8 mouse cellular contexts compared by ENCODE assay signal in the genomic region with DNA sequence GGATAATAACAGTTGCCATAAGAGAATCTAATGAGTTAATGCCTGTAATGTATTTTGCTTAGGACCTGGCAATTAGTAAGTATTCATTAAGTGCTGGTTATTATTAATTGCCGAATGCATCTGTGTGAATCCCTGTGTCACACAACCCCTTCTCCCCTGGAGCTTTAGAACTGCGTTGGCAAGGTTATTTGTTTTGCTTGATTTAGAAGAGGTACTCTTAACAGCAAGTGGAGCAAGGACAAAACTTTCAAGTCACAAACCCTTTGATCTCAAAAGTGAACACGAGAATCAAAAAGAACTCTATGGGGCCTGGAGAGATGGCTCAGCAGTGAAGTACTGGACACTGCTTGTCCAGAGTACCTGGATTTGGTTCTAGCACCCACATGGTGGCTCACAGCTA. TPM values are rescaled to one million over a fixed set of nuclear protein-coding genes. Genes with fewer than 3 reads are reported as not detected.
DNase-seq lines count a peak whose midpoint lies in the region; ATAC-seq and TF ChIP-seq lines count a peak whose summit lies in the region.
"Had no signal": no experiment of that assay in that cellular context is flagged by ENCODE, and none has a peak within 500 bp of the region (broad histone marks: within the 10 kb centered on the region; RNA-seq: fewer than 3 reads in every experiment).

No protein-coding gene starts in this region.

- peaks cover 13% of the 10 kb centered on the region for H3K4me1 ChIP-seq in kidney, adult 2 months (ENCODE audit: control insufficient read depth, insufficient read depth, low read length)
- peaks cover 10% of the 10 kb centered on the region for H3K4me1 ChIP-seq in embryonic facial prominence, embryonic 12.5 days
- no peaks in the 10 kb centered on the region for H3K4me1 ChIP-seq in hindbrain, embryonic 11.5 days (replicated peaks; ENCODE audit: control insufficient read depth, insufficient read depth, low read length)
- H3K4me1 ChIP-seq in midbrain, embryonic 12.5 days = peaks cover 18% of the 10 kb centered on the region
- peaks cover 2% of the 10 kb centered on the region; the same call in 1 of the 2 replicates for H3K4me1 ChIP-seq in thymus, adult 2 months (replicated peaks; ENCODE audit: control insufficient read depth, insufficient read depth, low read length)

- H3K36me3 ChIP-seq in kidney, adult 2 months (ENCODE audit: control insufficient read depth, insufficient read depth, low read length) = no peaks in the 10 kb centered on the region
- no peaks in the 10 kb centered on the region for H3K36me3 ChIP-seq in embryonic facial prominence, embryonic 12.5 days
- no peaks in the 10 kb centered on the region for H3K36me3 ChIP-seq in hindbrain, embryonic 11.5 days (ENCODE audit: control insufficient read depth, insufficient read depth, low read length)
- no peaks in the 10 kb centered on the region for H3K36me3 ChIP-seq in midbrain, embryonic 12.5 days
- H3K36me3 ChIP-seq in thymus, adult 2 months (ENCODE audit: control insufficient read depth, insufficient read depth, low read length) = no peaks in the 10 kb centered on the region

- 47% methylated on average over 3 of the region's 3 CpGs for WGBS in kidney, adult 2 months
- WGBS in embryonic facial prominence, embryonic 12.5 days = 71% methylated on average over 3 of the region's 3 CpGs
- 80% methylated on average over 3 of the region's 3 CpGs for WGBS in hindbrain, embryonic 11.5 days
- 69% methylated on average over 3 of the region's 3 CpGs for WGBS in midbrain, embryonic 12.5 days
- WGBS in thymus, adult 2 months = 89% methylated on average over 3 of the region's 3 CpGs

- DNase-seq in kidney, adult 2 months = no peak
- no peak for DNase-seq in kidney, adult 11 months
- DNase-seq in hindbrain, embryonic 11.5 days (ENCODE audit: low spot score) = no peak
- DNase-seq in frontal cortex, postnatal 14 days (ENCODE audit: low spot score in 2 of 2) = no peak
- no peak for DNase-seq in thymus, adult 2 months

- H3K9me3 ChIP-seq in embryonic facial prominence, embryonic 12.5 days = no peaks in the 10 kb centered on the region
- no peaks in the 10 kb centered on the region for H3K9me3 ChIP-seq in hindbrain, embryonic 11.5 days (ENCODE audit: control insufficient read depth, low read length)
- no peaks in the 10 kb centered on the region for H3K9me3 ChIP-seq in midbrain, embryonic 12.5 days
- H3K9me3 ChIP-seq: G1E had no signal

- no peaks in the 10 kb centered on the region for H3K27me3 ChIP-seq in kidney, adult 2 months (replicated peaks; ENCODE audit: control insufficient read depth, insufficient read depth, low read length)
- H3K27me3 ChIP-seq in embryonic facial prominence, embryonic 12.5 days = no peaks in the 10 kb centered on the region
- H3K27me3 ChIP-seq in hindbrain, embryonic 11.5 days (ENCODE audit: control insufficient read depth, insufficient read depth, low read length) = no peaks in the 10 kb centered on the region
- H3K27me3 ChIP-seq in midbrain, embryonic 12.5 days = no peaks in the 10 kb centered on the region
- H3K27me3 ChIP-seq in thymus, adult 2 months (ENCODE audit: control insufficient read depth, insufficient read depth, low read length) = no peaks in the 10 kb centered on the region

- ATAC-seq in embryonic facial prominence, embryonic 12.5 days (ENCODE audit: insufficient number of reproducible peaks, insufficient read depth, low FRiP score, low TSS enrichment) = no peak
- ATAC-seq in hindbrain, embryonic 11.5 days (ENCODE audit: low FRiP score) = no peak
- ATAC-seq in midbrain, embryonic 12.5 days (ENCODE audit: low FRiP score, low read depth) = no peak

- no peak overlapping the region for H3K9ac ChIP-seq in embryonic facial prominence, embryonic 12.5 days
- H3K9ac ChIP-seq in hindbrain, embryonic 11.5 days (ENCODE audit: low read depth, low read length) = no peak overlapping the region
- H3K9ac ChIP-seq in midbrain, embryonic 12.5 days (replicated peaks) = no peak overlapping the region

- H3K4me2 ChIP-seq in embryonic facial prominence, embryonic 12.5 days (replicated peaks) = peak overlapping the region; percentile 48
- H3K4me2 ChIP-seq in hindbrain, embryonic 11.5 days (replicated peaks; ENCODE audit: low read depth, low read length) = peak overlapping the region; percentile 41
- peak overlapping the region; percentile 51; the same call in 1 of the 2 replicates for H3K4me2 ChIP-seq in midbrain, embryonic 12.5 days (replicated peaks)

- peak overlapping the region; percentile 7; the same call in 1 of the 2 replicates for H3K27ac ChIP-seq in kidney, adult 2 months (ENCODE audit: insufficient read depth, low read depth, low read length)
- no peak overlapping the region for H3K27ac ChIP-seq in embryonic facial prominence, embryonic 12.5 days
- no peak overlapping the region for H3K27ac ChIP-seq in hindbrain, embryonic 11.5 days (ENCODE audit: low read depth, low read length)
- H3K27ac ChIP-seq in midbrain, embryonic 12.5 days (replicated peaks) = no peak overlapping the region
- H3K27ac ChIP-seq in thymus, adult 2 months (ENCODE audit: control insufficient read depth, insufficient read depth, low read length) = no peak overlapping the region

- H3K4me3 ChIP-seq in kidney, adult 2 months (ENCODE audit: insufficient read depth, low read depth, low read length) = no peak overlapping the region
- H3K4me3 ChIP-seq in embryonic facial prominence, embryonic 12.5 days = no peak overlapping the region
- H3K4me3 ChIP-seq in hindbrain, embryonic 11.5 days (ENCODE audit: low read depth, low read length) = no peak overlapping the region
- no peak overlapping the region for H3K4me3 ChIP-seq in midbrain, embryonic 12.5 days
- no peak overlapping the region for H3K4me3 ChIP-seq in thymus, adult 2 months (ENCODE audit: control insufficient read depth, insufficient read depth, low read length)

- TF ChIP-seq POLR2A in kidney, adult 2 months (IDR thresholded peaks at IDR 0.05; ENCODE audit: low read depth, low read length) = no peak
- TF ChIP-seq POLR2A in thymus, adult 2 months (IDR thresholded peaks at IDR 0.05; ENCODE audit: control insufficient read depth, extremely low read depth, insufficient read depth, low read length, poor library complexity) = no peak

- TF ChIP-seq CTCF in kidney, adult 2 months (conservative IDR thresholded peaks at IDR 0.05; ENCODE audit: insufficient read depth, insufficient read length, low read depth, low read length) = no peak
- no peak for TF ChIP-seq CTCF in thymus, adult 2 months (IDR thresholded peaks at IDR 0.05; ENCODE audit: borderline replicate concordance, control insufficient read depth, extremely low read depth, insufficient read depth, low read length, poor library complexity)

RNA-seq across cellular contexts. Expression of a gene that starts 1.1 kb away (rescaled TPM):
- 24.8 and 35.0 TPM in 2 replicates for polyA plus RNA-seq in kidney, adult 2 months (2012; rRNA removed)
- polyA plus RNA-seq in embryonic facial prominence, embryonic 12.5 days (2016; fragmentation: Nextera tagmentation; extraction: Ambion mirVana) = 66.4 and 74.9 TPM in 2 replicates
- polyA plus RNA-seq in hindbrain, embryonic 11.5 days (2014; fragmentation: Nextera tagmentation; extraction: Ambion mirVana) = 62.4 and 63.7 TPM in 2 replicates
- polyA plus RNA-seq in midbrain, embryonic 12.5 days (2016; fragmentation: Nextera tagmentation; extraction: Ambion mirVana) = 54.8 and 65.2 TPM in 2 replicates
- polyA plus RNA-seq in thymus, adult 2 months (2012; rRNA removed) = 9.2 and 10.2 TPM in 2 replicates

RNA-seq across cellular contexts. Expression of a gene that starts 54.5 kb away (rescaled TPM):
- 27.7 and 40.0 TPM in 2 replicates for polyA plus RNA-seq in kidney, adult 2 months (2012; rRNA removed)
- 278 and 300 TPM in 2 replicates for polyA plus RNA-seq in embryonic facial prominence, embryonic 12.5 days (2016; fragmentation: Nextera tagmentation; extraction: Ambion mirVana)
- 277 and 302 TPM in 2 replicates for polyA plus RNA-seq in hindbrain, embryonic 11.5 days (2014; fragmentation: Nextera tagmentation; extraction: Ambion mirVana)
- polyA plus RNA-seq in midbrain, embryonic 12.5 days (2016; fragmentation: Nextera tagmentation; extraction: Ambion mirVana) = 281 and 287 TPM in 2 replicates
- 10.5 and 17.5 TPM in 2 replicates for polyA plus RNA-seq in thymus, adult 2 months (2012; rRNA removed)

RNA-seq across cellular contexts. Expression of a gene that starts 54.6 kb away (rescaled TPM):
- polyA plus RNA-seq in kidney, adult 2 months (2012; rRNA removed) = 9.2 and 10.4 TPM in 2 replicates
- polyA plus RNA-seq in embryonic facial prominence, embryonic 12.5 days (2016; fragmentation: Nextera tagmentation; extraction: Ambion mirVana) = 73.2 and 76.0 TPM in 2 replicates
- polyA plus RNA-seq in hindbrain, embryonic 11.5 days (2014; fragmentation: Nextera tagmentation; extraction: Ambion mirVana) = 43.5 and 56.0 TPM in 2 replicates
- 51.2 and 55.2 TPM in 2 replicates for polyA plus RNA-seq in midbrain, embryonic 12.5 days (2016; fragmentation: Nextera tagmentation; extraction: Ambion mirVana)
- polyA plus RNA-seq in thymus, adult 2 months (2012; rRNA removed) = 36.1 and 42.7 TPM in 2 replicates
